Mouse (Mus musculus): ENCODE results near the gene C5ar2. TPM values are rescaled to one million over a fixed set of nuclear protein-coding genes. Genes with fewer than 3 reads are reported as not detected.
"Not testable (repeated sequence)": the region's sequence is repeated elsewhere in the genome, so short reads cannot be mapped to it uniquely, and the experiment has no call there.

The C5ar2 gene
- under 1 TPM; 0.75 to 0.81 TPM for total RNA-seq (2021)

DNA sequence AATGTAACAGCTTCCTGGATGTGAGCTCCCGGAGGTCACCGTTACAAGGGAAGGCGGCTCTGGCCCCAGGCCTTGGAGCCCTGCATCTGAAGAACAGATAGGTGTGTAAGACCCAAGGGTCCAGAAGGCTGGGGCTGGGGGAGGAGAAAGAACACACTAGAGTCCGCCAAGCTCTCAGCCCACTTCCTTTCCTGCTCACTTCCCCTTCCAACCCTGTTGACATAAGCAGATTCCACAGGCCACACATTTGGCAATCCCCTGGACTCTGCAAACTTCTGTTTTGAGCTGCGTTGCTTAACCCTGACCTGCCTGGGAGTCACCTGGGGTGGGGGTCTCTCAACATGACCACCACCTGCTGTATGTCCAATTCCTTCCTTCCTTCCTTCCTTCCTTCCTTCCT, at the start of gene C5ar2:
C5ar2 (minus strand) TSS at position 88 of the 400 bp plus-strand sequence.
- no peak for DNase-seq (ENCODE audit: extremely low spot score in 1 of 2, low spot score in 1 of 2)

DNA sequence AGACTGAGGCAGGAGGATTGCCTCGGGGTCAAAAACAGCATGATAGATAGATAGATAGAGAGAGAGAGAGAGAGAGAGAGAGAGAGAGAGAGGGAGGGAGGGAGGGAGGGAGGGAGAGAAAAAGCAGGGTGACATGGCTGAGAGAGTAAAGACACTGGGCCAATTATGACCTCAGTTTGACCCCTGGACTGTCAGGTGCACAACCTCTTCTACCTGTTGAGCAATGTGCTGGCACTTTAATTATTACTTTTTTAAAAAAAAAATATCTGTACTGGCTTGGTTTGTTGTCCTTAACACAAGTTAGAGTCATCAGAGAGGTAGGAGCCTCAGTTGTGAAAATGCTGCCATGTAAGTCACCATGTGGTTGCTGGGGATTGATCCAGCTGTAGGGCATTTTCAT, 43.8 kb upstream of the C5ar2 start:
- no peak for DNase-seq (ENCODE audit: extremely low spot score in 1 of 2, low spot score in 1 of 2)

DNA sequence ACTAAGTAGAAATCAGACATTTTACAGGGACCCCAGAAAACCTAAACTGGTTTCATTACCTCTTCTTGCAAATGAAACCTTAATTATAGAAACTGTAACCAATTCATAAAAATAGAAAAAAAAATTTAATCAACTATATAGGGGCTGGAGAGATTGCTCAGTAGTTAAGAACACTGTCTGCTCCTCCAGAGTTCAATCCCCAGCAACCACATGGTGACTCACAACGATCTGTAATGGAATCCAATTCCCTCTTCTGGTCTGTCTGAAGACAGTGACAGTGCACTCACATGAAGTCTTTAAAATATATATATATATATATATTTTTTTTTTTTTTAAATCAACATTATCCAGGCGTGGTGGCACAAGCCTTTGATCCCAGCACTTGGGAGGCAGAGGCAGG, 43.1 kb upstream of the C5ar2 start:
- no peak for DNase-seq (ENCODE audit: extremely low spot score in 1 of 2, low spot score in 1 of 2)

DNA sequence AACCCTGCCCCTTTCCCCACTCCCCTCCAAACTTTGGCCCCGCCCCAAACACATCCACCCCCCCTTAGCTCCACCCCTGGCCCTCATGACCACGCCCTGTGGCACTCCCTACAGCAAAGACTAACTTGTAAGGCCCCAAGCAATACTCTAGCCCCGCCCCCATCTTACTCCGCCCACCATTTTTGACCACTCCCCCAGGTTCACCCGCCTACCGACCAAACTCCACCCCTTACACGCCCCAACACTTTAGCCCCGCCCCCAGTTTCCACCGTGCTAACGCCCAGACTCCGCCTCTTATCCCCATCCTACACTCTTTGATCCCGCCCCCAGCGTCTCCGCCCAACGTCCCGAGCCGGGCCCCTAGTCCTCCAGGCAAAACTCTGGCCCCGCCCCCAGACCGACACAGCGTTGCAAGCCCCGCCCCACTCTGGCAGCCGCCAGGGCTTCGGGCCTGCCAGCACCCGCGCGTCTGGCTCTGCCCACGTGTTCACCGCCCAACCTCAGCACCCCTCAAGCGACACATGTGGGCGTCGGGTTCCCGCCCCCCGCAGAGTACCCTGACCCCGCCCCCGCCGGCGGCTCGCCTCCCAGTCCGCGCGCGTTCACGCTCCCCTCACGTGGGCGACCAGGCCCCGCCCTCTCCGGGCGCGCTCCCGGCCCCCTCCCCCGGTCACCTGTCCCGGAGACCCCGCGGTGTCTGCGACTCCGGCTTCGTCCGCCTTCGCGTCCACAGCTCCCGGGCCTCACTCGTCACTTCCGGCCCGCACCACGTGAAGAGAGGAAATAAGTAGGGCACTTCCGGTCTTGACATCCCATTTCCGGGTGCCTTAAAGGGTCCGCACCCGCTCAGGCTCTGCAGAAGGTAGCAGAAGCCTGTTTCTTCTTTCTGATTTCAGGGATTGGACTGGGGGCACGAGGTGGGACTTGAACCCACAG, 42.3 kb upstream of the C5ar2 start, which contains the start of gene Ccdc9:
Ccdc9 (minus strand) TSS at position 770 of the 936 bp plus-strand sequence.
- peak; percentile 96 to 98 for DNase-seq (ENCODE audit: extremely low spot score in 1 of 2, low spot score in 1 of 2)

DNA sequence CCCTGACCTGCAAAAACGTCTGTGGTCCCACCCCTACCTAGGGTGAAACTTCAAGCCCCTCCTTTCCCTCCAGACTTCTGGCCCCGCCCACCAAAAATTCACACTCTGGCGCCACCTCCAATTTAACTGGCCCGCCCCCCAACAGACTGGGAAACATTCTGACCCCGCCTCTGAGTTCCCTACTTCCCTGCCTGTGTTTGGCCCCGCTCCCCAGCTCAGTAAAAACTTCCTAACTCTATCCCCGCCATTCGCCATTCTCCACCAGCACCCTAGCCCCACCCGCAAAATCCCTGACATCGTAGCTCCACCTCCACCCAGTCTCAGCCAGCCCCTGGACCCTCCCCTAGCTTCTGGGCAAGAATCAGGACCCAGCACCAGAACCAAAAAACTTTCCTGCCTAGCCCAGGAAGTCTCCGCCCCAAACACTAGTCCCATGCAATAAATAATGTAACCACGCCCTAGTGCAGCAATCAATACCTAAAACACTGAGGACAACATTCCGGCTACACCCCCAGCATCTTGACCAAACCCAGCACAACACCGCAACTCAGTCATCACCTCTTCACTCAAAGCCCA, 41.6 kb upstream of the C5ar2 start:
- DNase-seq (ENCODE audit: extremely low spot score in 1 of 2, low spot score in 1 of 2), result no peak

DNA sequence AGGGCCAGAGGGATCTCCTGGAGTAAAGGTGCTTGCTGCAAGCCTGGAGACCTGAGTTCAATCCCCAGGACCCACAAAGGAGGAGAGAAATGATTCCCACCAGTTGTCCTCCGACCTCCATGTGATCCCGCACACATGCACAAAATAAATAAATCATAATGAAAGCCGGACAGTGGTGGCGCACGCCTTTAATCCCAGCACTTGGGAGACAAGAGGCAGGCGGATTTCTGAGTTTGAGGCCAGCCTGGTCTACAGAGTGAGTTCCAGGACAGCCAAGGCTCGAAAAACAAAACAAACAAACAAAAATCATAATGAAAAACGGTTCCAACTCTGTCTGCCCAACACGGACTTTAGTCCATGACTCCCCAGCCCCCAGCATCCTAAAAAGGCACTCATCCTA, 41.0 kb upstream of the C5ar2 start:
- no peak for DNase-seq (ENCODE audit: extremely low spot score in 1 of 2, low spot score in 1 of 2)

DNA sequence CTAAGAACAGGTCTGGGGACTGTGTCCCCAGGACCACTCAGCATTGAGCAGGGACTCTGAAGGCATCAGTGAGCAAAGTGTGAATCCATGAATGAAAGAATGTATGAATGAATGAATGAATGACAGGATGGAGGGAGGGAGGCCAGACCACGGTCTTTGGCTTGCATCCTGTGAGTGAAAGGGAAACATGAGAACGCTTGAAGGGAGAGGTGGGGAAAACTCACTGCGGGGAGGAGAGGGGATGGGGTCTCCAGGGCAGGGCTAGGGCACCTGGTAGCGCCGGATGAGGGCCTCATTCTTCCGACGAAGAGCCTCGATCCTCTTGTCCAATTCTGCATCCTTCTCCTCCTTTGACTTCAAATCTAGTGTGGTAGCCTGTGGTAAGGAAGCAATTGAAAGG, 40.0 kb upstream of the C5ar2 start:
- no peak for DNase-seq (ENCODE audit: extremely low spot score in 1 of 2, low spot score in 1 of 2)

DNA sequence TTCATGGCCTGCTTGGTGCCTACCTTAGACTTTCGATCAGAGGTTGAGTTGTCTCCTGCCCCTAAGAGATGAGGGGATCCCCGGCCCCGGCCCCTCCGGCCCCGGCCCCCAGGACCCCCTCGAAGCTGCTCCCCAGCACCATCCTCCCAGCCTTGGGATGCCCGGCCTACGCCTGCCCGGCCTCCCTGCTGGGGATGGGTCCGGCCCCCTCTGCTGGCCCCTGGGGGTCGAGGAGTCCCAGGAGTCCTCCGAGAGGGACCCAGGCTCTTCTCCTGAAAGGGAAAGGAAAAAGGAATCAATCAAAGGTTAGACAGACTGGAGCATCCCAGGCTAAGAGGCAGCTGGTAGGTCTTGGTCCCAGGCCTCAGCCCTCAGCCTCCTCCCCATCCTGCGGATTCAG, 38.4 kb upstream of the C5ar2 start:
- DNase-seq (ENCODE audit: extremely low spot score in 1 of 2, low spot score in 1 of 2), result no peak

DNA sequence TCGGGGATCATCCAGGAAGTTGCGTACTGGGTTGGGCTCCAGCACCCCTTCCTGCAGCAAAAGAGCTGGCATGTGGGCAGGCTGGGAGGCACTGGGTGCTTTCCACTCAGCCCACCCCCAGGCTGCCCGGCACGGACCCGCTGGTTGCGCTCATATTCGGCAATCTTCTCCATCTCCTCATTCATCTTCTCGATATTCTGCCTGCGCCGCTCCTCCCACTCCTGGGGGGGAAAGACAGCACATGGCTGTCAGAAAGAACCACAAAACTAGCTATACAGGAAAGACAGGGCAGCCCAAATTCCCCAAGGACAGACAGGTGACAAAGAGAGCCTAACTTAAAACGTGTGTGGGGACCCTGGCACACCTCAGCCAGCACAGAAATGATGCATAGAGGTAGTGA, 36.8 kb upstream of the C5ar2 start:
- no peak for DNase-seq (ENCODE audit: extremely low spot score in 1 of 2, low spot score in 1 of 2)

DNA sequence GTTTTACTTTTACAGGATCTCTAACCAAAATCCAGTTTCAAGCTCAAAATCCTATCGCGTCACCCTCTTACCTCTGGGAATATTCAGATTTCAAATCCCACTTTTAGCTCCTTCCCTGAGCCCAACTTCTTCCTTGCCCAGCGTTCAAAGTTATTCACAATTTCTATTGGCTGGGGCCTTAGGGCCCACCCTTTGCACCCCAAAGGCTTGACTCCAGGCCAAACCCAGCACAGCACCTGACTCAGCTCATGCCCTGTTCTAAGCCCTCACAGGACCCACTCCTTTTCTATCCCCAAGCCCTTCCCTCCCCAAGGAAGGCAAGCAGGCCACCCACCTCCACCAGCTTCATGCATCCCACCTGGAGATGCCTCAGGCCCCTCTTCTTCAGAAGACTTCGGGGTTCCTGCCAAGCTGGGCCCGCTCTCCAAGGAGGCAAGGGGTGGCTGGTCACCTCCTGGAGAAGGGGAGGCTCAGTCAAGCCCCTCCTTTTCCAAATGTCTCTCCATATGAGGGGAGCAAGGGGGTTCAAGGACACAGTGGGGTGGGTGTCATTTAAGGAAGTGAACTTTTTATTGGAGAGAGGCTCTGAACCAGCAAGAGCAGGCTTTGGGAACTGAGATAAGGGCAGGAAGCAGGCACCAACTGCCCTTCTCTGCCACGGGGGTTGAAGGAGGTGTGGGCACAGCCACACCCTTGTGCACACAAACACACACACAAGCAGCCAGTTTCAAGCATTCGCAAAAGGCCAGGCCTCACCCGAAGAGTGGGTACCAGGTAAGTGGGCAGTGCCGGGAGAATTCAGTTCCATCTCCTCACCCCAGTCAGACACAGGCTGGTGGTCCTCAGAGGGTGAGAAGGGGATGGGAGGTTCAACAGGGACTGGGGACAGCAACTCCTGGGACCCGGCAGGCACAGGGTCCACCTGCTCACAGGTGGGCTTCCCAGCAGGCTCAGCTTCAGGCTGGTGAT, 31.3 kb upstream of the C5ar2 start:
- no peak for DNase-seq (ENCODE audit: extremely low spot score in 1 of 2, low spot score in 1 of 2)

DNA sequence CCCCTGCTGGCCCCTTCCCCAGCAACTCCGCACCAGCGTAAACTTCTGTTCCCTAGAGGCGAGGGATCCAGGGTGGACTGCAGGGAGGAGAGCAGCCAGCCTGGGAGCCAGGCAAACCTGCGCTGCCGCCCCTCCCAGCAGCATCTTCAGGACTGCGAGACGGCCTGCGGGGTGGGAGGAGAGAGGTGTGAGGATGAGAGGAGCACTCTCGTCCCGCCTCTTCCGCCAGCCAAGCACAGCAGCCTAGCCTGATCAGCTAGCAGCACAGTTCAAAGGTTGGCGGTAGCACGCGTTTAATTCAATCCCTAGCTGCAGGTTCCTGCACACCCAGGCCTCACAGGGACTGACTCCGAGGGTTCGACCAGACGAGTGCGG, 29.8 kb upstream of the C5ar2 start:
- no peak for DNase-seq (ENCODE audit: extremely low spot score in 1 of 2, low spot score in 1 of 2)

DNA sequence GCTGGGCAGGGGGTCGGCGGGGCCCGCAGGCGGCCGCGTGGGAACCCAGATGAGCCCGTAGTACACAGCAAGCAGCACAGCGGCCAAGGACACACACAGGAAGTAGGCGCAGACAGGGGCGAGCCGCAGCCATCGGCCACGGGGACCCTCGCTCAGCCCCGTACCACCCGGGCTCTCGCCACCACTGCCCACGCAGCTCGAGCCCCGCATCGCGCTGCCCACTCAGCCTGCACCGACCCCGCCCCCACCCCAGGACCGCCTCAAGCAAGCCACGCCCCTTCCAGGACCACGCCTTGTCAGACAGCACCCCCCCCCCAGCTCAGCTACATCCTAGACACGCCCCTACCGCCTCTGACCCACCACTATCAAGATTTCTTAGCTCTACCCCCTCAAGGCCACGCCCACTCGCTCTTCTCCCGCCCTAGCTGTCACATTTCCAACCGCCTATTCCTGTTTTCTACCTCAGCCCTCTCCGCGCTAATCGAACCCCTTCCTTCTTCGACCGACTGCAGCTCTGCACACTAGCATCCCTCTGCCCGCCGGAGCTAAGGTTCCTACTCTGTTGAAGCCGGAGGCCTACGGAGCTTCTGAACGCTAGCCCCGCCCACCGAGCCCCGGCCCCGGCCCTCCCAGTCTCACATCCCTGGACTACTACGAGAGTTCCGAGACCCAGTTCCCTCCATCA, 29.3 kb upstream of the C5ar2 start, which contains the start of gene Inafm1:
Inafm1 (minus strand) TSS at position 537 of the 685 bp plus-strand sequence.
- DNase-seq (ENCODE audit: extremely low spot score in 1 of 2, low spot score in 1 of 2), result peak; percentile 66 to 69

DNA sequence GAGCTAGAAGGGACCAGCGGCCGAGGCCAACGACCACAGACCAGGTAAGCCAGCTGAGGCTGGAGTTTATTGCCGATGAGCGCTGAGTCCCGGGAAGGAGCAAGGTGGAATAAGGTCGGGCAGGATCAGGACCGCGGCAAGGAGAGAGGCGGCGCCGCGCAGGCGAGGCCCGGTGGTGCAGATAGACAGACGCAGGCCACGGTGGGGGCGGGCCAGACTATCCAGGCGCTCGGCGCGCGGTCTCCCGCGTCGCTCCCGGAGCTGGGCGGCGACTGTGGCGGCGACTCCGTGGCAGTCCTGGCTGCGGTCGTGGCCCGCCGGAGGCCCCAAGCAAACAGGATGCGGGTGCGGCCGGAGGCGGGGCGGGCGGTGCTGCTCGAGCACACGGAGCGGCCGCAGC, 28.7 kb upstream of the C5ar2 start:
- DNase-seq (ENCODE audit: extremely low spot score in 1 of 2, low spot score in 1 of 2), result peak; percentile 47 to 55

DNA sequence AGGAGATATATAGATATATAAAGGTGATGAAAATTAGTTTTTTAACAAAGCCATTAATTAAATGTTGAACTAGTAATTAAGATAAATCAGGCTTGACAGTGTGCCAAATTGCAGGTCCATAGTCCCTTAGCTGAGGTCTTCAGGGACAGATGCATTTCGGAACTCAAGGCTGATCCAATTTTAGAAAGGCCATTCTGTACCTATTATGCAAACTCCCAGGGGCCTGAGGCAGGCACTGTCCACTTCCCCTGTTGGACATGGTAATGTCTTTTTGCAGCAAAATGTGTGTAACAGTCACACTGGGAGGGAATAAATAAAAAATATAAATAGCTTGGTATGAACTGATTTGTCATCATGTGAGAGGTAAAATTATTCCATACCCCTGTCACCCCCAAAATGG, 27.2 kb upstream of the C5ar2 start:
- DNase-seq (ENCODE audit: extremely low spot score in 1 of 2, low spot score in 1 of 2), result no peak

DNA sequence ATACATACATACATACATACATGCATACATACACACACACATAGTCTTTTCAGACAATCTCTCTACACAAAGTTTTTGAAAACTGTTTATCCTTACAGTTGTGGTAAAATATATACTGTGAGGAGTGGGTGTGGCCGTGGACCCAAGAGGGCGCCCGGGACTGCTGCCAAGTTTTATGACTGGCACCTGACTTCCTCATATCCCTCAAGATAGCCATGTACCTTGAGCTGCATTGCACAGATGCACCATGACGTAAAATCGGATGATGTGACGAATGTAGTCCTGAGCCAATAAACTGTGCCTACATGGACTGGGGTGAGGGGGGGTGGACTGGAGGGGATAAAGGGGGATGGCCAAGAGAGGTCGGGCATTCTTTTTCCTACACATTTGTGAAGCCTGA, 22.6 kb upstream of the C5ar2 start:
- not testable (repeated sequence) for DNase-seq (ENCODE audit: extremely low spot score in 1 of 2, low spot score in 1 of 2)

DNA sequence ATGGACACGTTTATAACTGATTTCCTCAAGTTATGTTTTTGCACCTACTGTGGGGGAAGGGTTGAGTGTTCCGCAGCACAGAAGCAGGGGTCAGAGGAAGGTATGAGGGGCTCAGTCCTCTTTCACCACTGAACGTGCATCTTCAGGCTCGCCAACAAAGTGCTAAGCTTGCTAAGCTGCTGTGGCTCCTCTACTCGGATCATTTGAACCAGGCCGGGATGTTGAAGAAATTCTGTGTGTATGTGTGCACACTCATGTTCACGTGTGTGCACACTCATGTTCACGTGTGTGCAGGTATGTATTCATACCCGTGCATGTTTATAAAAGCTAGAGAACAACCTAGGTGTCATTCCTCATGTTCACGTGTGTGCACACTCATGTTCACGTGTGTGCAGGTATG, 21.9 kb upstream of the C5ar2 start:
- no peak for DNase-seq (ENCODE audit: extremely low spot score in 1 of 2, low spot score in 1 of 2)

DNA sequence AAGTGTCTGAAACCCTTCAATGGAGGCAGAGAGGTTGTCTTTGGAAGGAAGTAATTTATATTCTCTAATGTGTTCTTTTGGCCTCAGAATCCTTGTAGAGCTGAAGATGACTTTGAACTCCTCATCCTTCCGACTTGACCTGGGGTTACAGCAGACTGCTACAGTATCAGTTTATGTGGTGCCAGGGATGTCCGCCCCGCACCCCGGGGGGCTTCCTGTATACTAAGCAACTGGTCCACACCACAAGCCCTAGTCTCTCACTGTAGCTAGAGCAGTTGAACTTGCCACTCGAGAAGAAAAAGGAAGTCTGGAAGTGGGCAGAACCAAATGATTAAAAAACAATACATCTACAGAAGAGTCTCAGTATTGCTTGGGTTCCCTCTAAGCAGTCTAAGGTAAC, 19.9 kb upstream of the C5ar2 start:
- no peak for DNase-seq (ENCODE audit: extremely low spot score in 1 of 2, low spot score in 1 of 2)

DNA sequence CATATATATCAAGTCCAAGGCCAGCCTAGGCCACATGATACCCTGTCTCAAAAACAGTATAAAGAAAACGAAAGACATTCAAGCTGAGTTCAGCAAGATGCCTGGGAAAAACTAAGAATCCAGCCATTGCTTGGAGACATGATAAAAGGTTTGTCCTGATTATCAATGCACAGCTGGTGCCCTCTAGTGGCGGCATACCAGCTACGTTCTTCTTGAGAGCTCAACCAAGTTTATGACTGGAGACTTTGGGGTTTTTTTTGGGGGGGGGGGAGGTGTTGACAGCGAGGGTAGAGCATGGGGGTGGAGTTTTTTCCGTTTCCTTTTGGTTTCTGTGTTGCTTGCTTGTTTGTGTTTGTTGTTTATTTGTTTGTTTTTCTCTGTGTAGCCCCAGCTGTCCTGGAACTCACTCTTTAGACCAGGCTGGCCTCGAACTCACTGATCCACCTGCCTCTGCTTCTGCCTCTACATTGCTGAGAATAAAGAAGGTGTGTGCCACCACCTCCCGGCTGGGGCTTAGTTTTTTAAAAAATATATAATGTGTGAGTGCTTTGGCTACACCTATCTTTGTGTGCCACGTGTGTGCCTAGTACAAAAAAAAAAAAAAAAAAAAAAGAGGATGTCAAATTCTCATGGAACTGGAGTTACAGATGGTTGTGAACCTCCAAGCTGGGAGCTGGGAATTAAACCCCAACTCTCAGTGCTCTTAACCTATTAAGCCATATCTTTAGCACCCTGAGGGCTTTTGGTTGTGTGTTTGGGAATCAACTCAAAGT, 19.2 kb upstream of the C5ar2 start:
- peak; percentile 56 to 92 for DNase-seq (ENCODE audit: extremely low spot score in 1 of 2, low spot score in 1 of 2)

DNA sequence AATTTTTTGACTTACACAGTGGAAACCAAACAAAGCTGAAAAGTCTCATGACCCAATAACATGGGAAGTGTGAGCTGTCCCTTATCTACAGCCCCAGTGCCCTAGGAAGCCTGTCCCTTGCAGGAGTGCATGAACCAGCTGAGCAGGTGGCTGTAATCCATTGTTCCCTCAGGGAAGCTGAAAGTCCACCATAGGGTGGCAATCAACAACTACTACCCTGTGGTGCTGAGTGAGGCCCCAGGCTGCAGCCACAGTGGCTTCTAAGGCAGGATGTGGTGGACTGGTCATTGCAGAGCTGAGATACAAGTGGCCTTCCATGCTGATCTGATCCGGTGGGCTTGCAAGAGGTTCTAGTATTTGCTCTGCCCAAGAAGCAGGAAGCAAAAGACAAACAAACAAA, 17.1 kb upstream of the C5ar2 start:
- DNase-seq (ENCODE audit: extremely low spot score in 1 of 2, low spot score in 1 of 2), result no peak

Data from layer of hippocampus, postnatal 25 days (tissue).